Mouse (Mus musculus) T-cell, adult 2 months (primary cell): ENCODE measurements around the gene Sec24a.
"Not testable (repeated sequence)": the region's sequence is repeated elsewhere in the genome, so short reads cannot be mapped to it uniquely, and the experiment has no call there.

Experiments
- DNase-seq: peaks from one replicate; pipeline ENCODE4 v3.0.0; 2022; ENCODE audit warnings: low spot score

Gene Sec24a

GRCm38 (mm10) chr11:51688330-51689328, 74.8 kb downstream of the Sec24a start, which contains the start of gene 0610009B22Rik:
0610009B22Rik (minus strand) TSS chr11:51688874.
- peak; percentile 100 for DNase-seq

GRCm38 (mm10) chr11:51681976-51682374, 81.5 kb downstream of the Sec24a start:
- DNase-seq = no peak

GRCm38 (mm10) chr11:51681324-51681975, 82.0 kb downstream of the Sec24a start:
- peak; percentile 85 for DNase-seq

- no peak for DNase-seq
Observed at GRCm38 (mm10) chr11:51679466-51679865, 84.0 kb downstream of the Sec24a start.

GRCm38 (mm10) chr11:51677737-51678418, 85.6 kb downstream of the Sec24a start:
- DNase-seq = no peak

GRCm38 (mm10) chr11:51675386-51675785, 88.0 kb downstream of the Sec24a start:
- no peak for DNase-seq

- no peak for DNase-seq
Observed at GRCm38 (mm10) chr11:51673291-51673690, 90.1 kb downstream of the Sec24a start.

GRCm38 (mm10) chr11:51671376-51671775, 92.1 kb downstream of the Sec24a start:
- no peak for DNase-seq

- DNase-seq = no peak
Observed at GRCm38 (mm10) chr11:51670846-51671245, 92.6 kb downstream of the Sec24a start.

GRCm38 (mm10) chr11:51664747-51665146, 98.7 kb downstream of the Sec24a start:
- DNase-seq = not testable (repeated sequence)

- DNase-seq = no peak
Observed at GRCm38 (mm10) chr11:51662632-51663031, 100.8 kb downstream of the Sec24a start.

GRCm38 (mm10) chr11:51661867-51662365, 101.5 kb downstream of the Sec24a start:
- no peak for DNase-seq

- no peak for DNase-seq
Observed at GRCm38 (mm10) chr11:51658705-51659104, 104.7 kb downstream of the Sec24a start.

GRCm38 (mm10) chr11:51658291-51658690, 105.1 kb downstream of the Sec24a start:
- no peak for DNase-seq

- no peak for DNase-seq
Observed at GRCm38 (mm10) chr11:51656798-51657521, 106.5 kb downstream of the Sec24a start.

- no peak for DNase-seq
Observed at GRCm38 (mm10) chr11:51654891-51655290, 108.5 kb downstream of the Sec24a start.

- DNase-seq = no peak
Observed at GRCm38 (mm10) chr11:51653736-51654135, 109.7 kb downstream of the Sec24a start.

GRCm38 (mm10) chr11:51652889-51653418, 110.5 kb downstream of the Sec24a start:
- DNase-seq = no peak

GRCm38 (mm10) chr11:51650691-51651515, 112.5 kb downstream of the Sec24a start, which contains the start of the genes N4bp3 and D930048N14Rik:
N4bp3 (minus strand) TSS chr11:51650842.
D930048N14Rik (plus strand) TSS chr11:51650954.
- DNase-seq = peak; percentile 73

- no peak for DNase-seq
Observed at GRCm38 (mm10) chr11:51650261-51650660, 113.2 kb downstream of the Sec24a start.
